Mouse (Mus musculus): ENCODE data around the gene Cycs. TPM values are rescaled to one million over a fixed set of nuclear protein-coding genes. Genes with fewer than 3 reads are reported as not detected.
A peak's percentile ranks its signal among the peaks of the same experiment; 100 is the strongest.
"Not testable (repeated sequence)": the region's sequence is repeated elsewhere in the genome, so short reads cannot be mapped to it uniquely, and the experiment has no call there.

The Cycs gene
- polyA plus RNA-seq, 1 experiment from 2014 or later: 66.8 TPM

GRCm38 (mm10) chr6:50586316-50586715 lies 20.0 kb upstream of the Cycs start:
- Histone ChIP-seq H3K4me2 (ENCODE audit: low read length) (no peak overlapping the region), H3K4me3 (replicated peaks; ENCODE audit: low read length) (no peak overlapping the region), H3K9me3 (ENCODE audit: control insufficient read depth, low read length) (no peaks in the 10 kb centered on the region), H3K9ac (replicated peaks; ENCODE audit: low read depth, low read length) (no peak overlapping the region), H3K4me1 (replicated peaks; ENCODE audit: control insufficient read depth, insufficient read depth, low read length) (no peaks in the 10 kb centered on the region), H3K27ac (ENCODE audit: low read length) (no peak overlapping the region), H3K27me3 (replicated peaks; ENCODE audit: control insufficient read depth, insufficient read depth, low read length) (no peaks in the 10 kb centered on the region), H3K36me3 (ENCODE audit: control insufficient read depth, insufficient read depth) (no peaks in the 10 kb centered on the region)
- no peak for ATAC-seq
- 88% methylated on average over 5 of the region's 5 CpGs for WGBS

- no peak overlapping the region for H3K27ac ChIP-seq (ENCODE audit: low read length)
- WGBS: 91% methylated on average over 7 of the region's 7 CpGs
- H3K36me3 ChIP-seq (ENCODE audit: control insufficient read depth, insufficient read depth): no peaks in the 10 kb centered on the region
- H3K4me3 ChIP-seq (replicated peaks; ENCODE audit: low read length): no peak overlapping the region
- no peak overlapping the region for H3K9ac ChIP-seq (replicated peaks; ENCODE audit: low read depth, low read length)
- no peaks in the 10 kb centered on the region for H3K9me3 ChIP-seq (ENCODE audit: control insufficient read depth, low read length)
- ATAC-seq: no peak
- no peaks in the 10 kb centered on the region for H3K4me1 ChIP-seq (replicated peaks; ENCODE audit: control insufficient read depth, insufficient read depth, low read length)
- H3K27me3 ChIP-seq (replicated peaks; ENCODE audit: control insufficient read depth, insufficient read depth, low read length): no peaks in the 10 kb centered on the region
- no peak overlapping the region for H3K4me2 ChIP-seq (ENCODE audit: low read length)
Measured at GRCm38 (mm10) chr6:50585733-50586132, 19.4 kb upstream of the Cycs start.

- Histone ChIP-seq H3K4me1 (replicated peaks; ENCODE audit: control insufficient read depth, insufficient read depth, low read length) (peaks cover 6% of the 10 kb centered on the region), H3K4me2 (ENCODE audit: low read length) (no peak overlapping the region), H3K27me3 (replicated peaks; ENCODE audit: control insufficient read depth, insufficient read depth, low read length) (no peaks in the 10 kb centered on the region), H3K27ac (ENCODE audit: low read length) (no peak overlapping the region), H3K4me3 (replicated peaks; ENCODE audit: low read length) (no peak overlapping the region), H3K36me3 (ENCODE audit: control insufficient read depth, insufficient read depth) (no peaks in the 10 kb centered on the region), H3K9me3 (ENCODE audit: control insufficient read depth, low read length) (no peaks in the 10 kb centered on the region), H3K9ac (replicated peaks; ENCODE audit: low read depth, low read length) (no peak overlapping the region)
- 89% methylated on average over 1 of the region's 1 CpGs for WGBS
- no peak for ATAC-seq
Measured at GRCm38 (mm10) chr6:50571661-50572060, 5.3 kb upstream of the Cycs start.

GRCm38 (mm10) chr6:50566997-50567255 lies 588 bp upstream of the Cycs start:
- Histone ChIP-seq H3K9me3 (ENCODE audit: control insufficient read depth, low read length) (no peaks in the 10 kb centered on the region), H3K4me2 (ENCODE audit: low read length) (peak overlapping the region; percentile 60), H3K27me3 (replicated peaks; ENCODE audit: control insufficient read depth, insufficient read depth, low read length) (no peaks in the 10 kb centered on the region), H3K36me3 (ENCODE audit: control insufficient read depth, insufficient read depth) (peaks cover 6% of the 10 kb centered on the region; the same call in 1 of the 2 replicates), H3K4me1 (replicated peaks; ENCODE audit: control insufficient read depth, insufficient read depth, low read length) (peaks cover 12% of the 10 kb centered on the region), H3K4me3 (replicated peaks; ENCODE audit: low read length) (peak overlapping the region; percentile 81), H3K9ac (replicated peaks; ENCODE audit: low read depth, low read length) (peak overlapping the region; percentile 92), H3K27ac (ENCODE audit: low read length) (peak overlapping the region; percentile 80)
- 10% methylated on average over 6 of the region's 6 CpGs for WGBS
- peak; percentile 49 for ATAC-seq

GRCm38 (mm10) chr6:50563651-50564050 lies 2.7 kb downstream of the Cycs start:
- no peak for ATAC-seq
- 97% methylated on average over 3 of the region's 3 CpGs for WGBS

GRCm38 (mm10) chr6:50562421-50562820 lies 3.9 kb downstream of the Cycs start:
- peaks cover 6% of the 10 kb centered on the region; the same call in 1 of the 2 replicates for H3K36me3 ChIP-seq (ENCODE audit: control insufficient read depth, insufficient read depth)
- peaks cover 12% of the 10 kb centered on the region for H3K4me1 ChIP-seq (replicated peaks; ENCODE audit: control insufficient read depth, insufficient read depth, low read length)
- no peak overlapping the region for H3K4me3 ChIP-seq (replicated peaks; ENCODE audit: low read length)
- no peaks in the 10 kb centered on the region for H3K27me3 ChIP-seq (replicated peaks; ENCODE audit: control insufficient read depth, insufficient read depth, low read length)
- ATAC-seq: no peak
- 97% methylated on average over 4 of the region's 4 CpGs for WGBS
- H3K9me3 ChIP-seq (ENCODE audit: control insufficient read depth, low read length): no peaks in the 10 kb centered on the region
- no peak overlapping the region for H3K9ac ChIP-seq (replicated peaks; ENCODE audit: low read depth, low read length)
- H3K4me2 ChIP-seq (ENCODE audit: low read length): no peak overlapping the region
- H3K27ac ChIP-seq (ENCODE audit: low read length): no peak overlapping the region

More at GRCm38 (mm10) chr6:50563651-50564050, 2.7 kb downstream of the Cycs start:
- Histone ChIP-seq H3K4me3 (replicated peaks; ENCODE audit: low read length) (no peak overlapping the region), H3K36me3 (ENCODE audit: control insufficient read depth, insufficient read depth) (peaks cover 6% of the 10 kb centered on the region; the same call in 1 of the 2 replicates), H3K9me3 (ENCODE audit: control insufficient read depth, low read length) (no peaks in the 10 kb centered on the region), H3K4me1 (replicated peaks; ENCODE audit: control insufficient read depth, insufficient read depth, low read length) (peaks cover 12% of the 10 kb centered on the region), H3K4me2 (ENCODE audit: low read length) (no peak overlapping the region), H3K27ac (ENCODE audit: low read length) (no peak overlapping the region), H3K27me3 (replicated peaks; ENCODE audit: control insufficient read depth, insufficient read depth, low read length) (no peaks in the 10 kb centered on the region), H3K9ac (replicated peaks; ENCODE audit: low read depth, low read length) (no peak overlapping the region)

- Histone ChIP-seq H3K4me1 (replicated peaks; ENCODE audit: control insufficient read depth, insufficient read depth, low read length) (peaks cover 6% of the 10 kb centered on the region), H3K9ac (replicated peaks; ENCODE audit: low read depth, low read length) (no peak overlapping the region), H3K4me2 (ENCODE audit: low read length) (no peak overlapping the region), H3K9me3 (ENCODE audit: control insufficient read depth, low read length) (no peaks in the 10 kb centered on the region), H3K36me3 (ENCODE audit: control insufficient read depth, insufficient read depth) (peaks cover 6% of the 10 kb centered on the region; the same call in 1 of the 2 replicates), H3K4me3 (replicated peaks; ENCODE audit: low read length) (no peak overlapping the region), H3K27ac (ENCODE audit: low read length) (no peak overlapping the region), H3K27me3 (replicated peaks; ENCODE audit: control insufficient read depth, insufficient read depth, low read length) (no peaks in the 10 kb centered on the region)
- no peak for ATAC-seq
- WGBS: 96% methylated on average over 1 of the region's 1 CpGs
Measured at GRCm38 (mm10) chr6:50560776-50561175, 5.6 kb downstream of the Cycs start.

GRCm38 (mm10) chr6:50558877-50559276 lies 7.5 kb downstream of the Cycs start:
- Histone ChIP-seq H3K9me3 (ENCODE audit: control insufficient read depth, low read length) (no peaks in the 10 kb centered on the region), H3K4me2 (ENCODE audit: low read length) (no peak overlapping the region), H3K4me3 (replicated peaks; ENCODE audit: low read length) (no peak overlapping the region), H3K9ac (replicated peaks; ENCODE audit: low read depth, low read length) (no peak overlapping the region), H3K27ac (ENCODE audit: low read length) (no peak overlapping the region), H3K36me3 (ENCODE audit: control insufficient read depth, insufficient read depth) (peaks cover 4% of the 10 kb centered on the region; the same call in 1 of the 2 replicates), H3K4me1 (replicated peaks; ENCODE audit: control insufficient read depth, insufficient read depth, low read length) (no peaks in the 10 kb centered on the region), H3K27me3 (replicated peaks; ENCODE audit: control insufficient read depth, insufficient read depth, low read length) (no peaks in the 10 kb centered on the region)
- WGBS: 86% methylated on average over 4 of the region's 4 CpGs
- no peak for ATAC-seq

GRCm38 (mm10) chr6:50557566-50557965 lies 8.8 kb downstream of the Cycs start:
- no peak for ATAC-seq
- Histone ChIP-seq H3K27me3 (replicated peaks; ENCODE audit: control insufficient read depth, insufficient read depth, low read length) (no peaks in the 10 kb centered on the region), H3K4me1 (replicated peaks; ENCODE audit: control insufficient read depth, insufficient read depth, low read length) (no peaks in the 10 kb centered on the region), H3K36me3 (ENCODE audit: control insufficient read depth, insufficient read depth) (no peaks in the 10 kb centered on the region), H3K4me2 (ENCODE audit: low read length) (no peak overlapping the region), H3K9ac (replicated peaks; ENCODE audit: low read depth, low read length) (no peak overlapping the region), H3K27ac (ENCODE audit: low read length) (no peak overlapping the region), H3K4me3 (replicated peaks; ENCODE audit: low read length) (no peak overlapping the region), H3K9me3 (ENCODE audit: control insufficient read depth, low read length) (no peaks in the 10 kb centered on the region)
- WGBS: 90% methylated on average over 6 of the region's 6 CpGs

- H3K9ac ChIP-seq (replicated peaks; ENCODE audit: low read depth, low read length); ATAC-seq; H3K4me1 ChIP-seq (replicated peaks; ENCODE audit: control insufficient read depth, insufficient read depth, low read length); H3K4me2 ChIP-seq (ENCODE audit: low read length); H3K27me3 ChIP-seq (replicated peaks; ENCODE audit: control insufficient read depth, insufficient read depth, low read length); H3K9me3 ChIP-seq (ENCODE audit: control insufficient read depth, low read length); H3K27ac ChIP-seq (ENCODE audit: low read length); H3K36me3 ChIP-seq (ENCODE audit: control insufficient read depth, insufficient read depth); H3K4me3 ChIP-seq (replicated peaks; ENCODE audit: low read length): not testable (repeated sequence)
- WGBS: 87% methylated on average over 2 of the region's 2 CpGs
Measured at GRCm38 (mm10) chr6:50554223-50554622, 12.1 kb downstream of the Cycs start.
